Mouse (Mus musculus) v-Abl transformed pro-B cells (cell line): ENCODE results near the gene P4ha1.
"Not testable (repeated sequence)": the region's sequence is repeated elsewhere in the genome, so short reads cannot be mapped to it uniquely, and the experiment has no call there.

Source experiments
- in situ Hi-C, 2 experiments: fragments of 400-800 bp; cut with MboI; formaldehyde crosslinking; loops; one replicate each; pipeline ENCODE4 v1.15.1; 2025; ENCODE audit not compliant: unreplicated experiment in 2 of 2

The P4ha1 gene

DNA sequence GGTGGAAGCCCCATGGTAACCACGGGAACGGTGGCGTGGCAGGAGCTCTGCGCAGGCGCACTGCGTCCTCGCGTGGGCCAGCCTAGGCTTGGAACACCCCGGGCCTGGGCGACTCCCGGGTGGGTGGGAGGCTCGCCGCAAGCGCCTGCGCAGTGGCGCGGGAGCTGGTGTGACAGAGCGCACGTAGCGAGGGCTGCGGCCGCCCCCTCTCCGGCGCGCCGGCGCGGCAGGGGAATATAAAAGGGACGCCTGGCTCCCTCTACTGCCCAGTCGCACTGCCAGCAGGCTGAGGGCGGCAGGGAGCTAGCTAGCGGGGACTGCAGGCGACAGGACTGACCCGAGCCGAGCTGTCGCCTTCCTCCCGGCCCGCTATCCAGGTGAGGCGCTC, at the start of gene P4ha1:
Gene P4ha1, plus strand, starts transcription at position 197 of the 388 bp plus-strand sequence.
- in situ Hi-C loops = no loop called here

DNA sequence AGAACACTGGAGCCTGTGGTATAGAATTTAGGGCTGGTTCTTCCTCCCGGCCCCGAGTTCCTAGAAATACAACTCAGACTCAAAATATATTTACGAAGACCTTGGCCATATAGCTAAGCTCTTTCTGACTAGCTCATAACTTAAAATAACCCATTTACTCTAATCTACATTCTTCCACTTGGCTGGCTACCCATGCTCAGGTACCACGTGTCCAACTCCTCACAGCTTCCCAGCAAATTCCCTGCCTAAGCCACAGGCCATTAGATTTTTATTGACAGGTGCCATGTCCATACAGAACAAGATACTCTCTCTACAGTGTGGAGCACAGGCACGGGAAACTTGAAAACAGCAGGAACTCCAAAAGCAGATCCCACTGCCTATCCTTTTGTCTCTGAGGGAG, 47.4 kb upstream of the P4ha1 start:
- in situ Hi-C loops = loop anchor here in 1 of 2 experiments (25.0 kb wide), 1 partner anchor 713 kb away; no protein-coding TSS in a partner anchor

DNA sequence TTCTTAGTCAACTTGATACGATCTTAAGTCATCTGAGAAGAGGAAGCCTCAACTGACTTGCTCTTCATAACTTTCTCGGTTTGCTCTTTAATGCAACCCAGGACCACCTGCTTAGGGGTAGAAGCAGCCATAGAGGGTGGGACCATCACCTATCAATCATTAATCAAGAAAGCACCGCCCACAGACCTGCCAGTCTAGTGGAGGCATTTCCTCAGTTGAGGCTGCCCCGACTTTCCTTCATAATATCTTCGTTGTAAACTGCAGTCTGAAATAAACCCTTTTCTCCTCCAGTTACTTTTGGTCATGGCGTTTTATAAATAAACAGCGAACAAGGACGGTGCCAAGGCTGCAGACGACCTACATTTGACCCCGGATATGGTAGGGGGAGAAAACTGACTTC, 46.0 kb upstream of the P4ha1 start:
- in situ Hi-C loops = loop anchor here in 1 of 2 experiments (25.0 kb wide), 1 partner anchor 715 kb away; no protein-coding TSS in a partner anchor

DNA sequence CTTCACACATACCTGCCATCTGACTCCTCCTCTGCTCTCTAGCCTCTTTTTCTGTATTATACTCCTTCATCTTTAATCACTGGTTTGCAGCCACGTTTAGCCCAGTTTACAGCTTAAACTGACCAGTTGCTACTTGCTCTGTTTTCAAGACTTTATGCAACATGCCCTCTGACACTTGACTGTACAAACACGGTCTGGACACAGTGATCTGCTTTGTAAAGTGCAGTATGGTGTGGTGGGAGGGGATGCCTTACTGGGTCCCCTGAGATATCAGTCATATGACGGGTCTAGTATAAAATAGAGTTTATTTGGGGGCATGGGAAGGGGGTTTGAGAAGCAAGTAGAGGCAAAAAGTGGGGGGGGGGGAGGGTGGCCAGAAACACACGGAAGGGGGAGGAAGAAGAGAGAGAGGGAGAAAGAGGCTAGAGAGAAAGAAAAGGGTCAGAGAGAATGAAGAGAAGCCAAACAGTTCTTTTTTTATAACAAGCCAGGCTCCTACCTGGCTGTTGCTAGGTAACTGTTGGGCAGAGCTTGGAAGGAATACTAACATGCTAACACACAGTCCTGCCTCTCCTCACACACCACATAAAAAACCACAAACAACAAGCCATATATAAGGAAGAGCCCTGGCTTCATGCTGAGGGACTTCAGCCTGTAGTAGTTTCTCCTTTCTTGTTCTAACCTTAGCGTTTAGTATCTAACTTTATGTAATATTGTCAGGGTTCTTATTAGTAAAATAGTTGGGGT, 45.2 kb upstream of the P4ha1 start:
- in situ Hi-C loops = loop anchor here in 1 of 2 experiments (25.0 kb wide), 1 partner anchor 716 kb away; no protein-coding TSS in a partner anchor

DNA sequence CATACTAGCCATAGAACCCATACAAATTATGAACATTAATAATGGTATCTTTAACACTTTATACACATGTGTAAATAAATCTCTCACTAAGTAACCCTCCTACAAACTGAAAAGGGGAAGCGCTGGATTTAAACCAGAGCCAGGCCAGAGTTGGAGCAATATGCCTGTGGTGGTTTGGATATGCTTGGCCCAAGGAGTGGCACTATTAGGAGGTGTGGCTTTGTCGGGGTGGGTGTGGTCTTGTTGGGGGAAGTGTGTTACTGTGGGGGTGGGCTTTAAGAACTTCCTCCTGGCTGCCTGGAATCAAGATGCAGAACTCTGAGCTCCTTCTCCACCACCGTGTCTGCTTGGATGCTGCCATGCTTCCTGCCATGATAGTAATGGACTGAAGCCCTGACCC, 39.9 kb upstream of the P4ha1 start:
- in situ Hi-C loops = loop anchor here in 1 of 2 experiments (25.0 kb wide), 1 partner anchor 721 kb away; no protein-coding TSS in a partner anchor

DNA sequence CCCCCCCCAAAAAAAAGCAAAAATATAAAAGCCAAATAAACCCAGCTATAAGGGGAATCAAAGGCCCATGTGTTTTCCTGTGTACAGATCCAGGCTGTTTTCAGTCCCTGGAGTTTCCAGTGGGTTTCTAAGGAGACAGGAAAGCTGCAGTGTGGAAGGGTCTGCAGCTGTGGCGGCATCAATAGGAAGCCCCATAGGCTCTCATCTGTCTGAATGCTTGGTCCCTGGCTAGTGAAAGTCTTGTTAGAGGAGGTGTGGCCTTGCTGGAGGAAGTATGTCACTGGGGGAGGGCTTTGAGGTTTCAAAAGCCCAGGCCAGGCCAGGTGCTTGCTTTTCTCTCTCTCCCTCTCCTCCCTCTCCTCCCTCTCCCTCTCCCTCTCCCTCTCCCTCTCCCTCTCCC, 39.3 kb upstream of the P4ha1 start:
- in situ Hi-C loops = loop anchor here in 1 of 2 experiments (25.0 kb wide), 1 partner anchor 721 kb away; no protein-coding TSS in a partner anchor

DNA sequence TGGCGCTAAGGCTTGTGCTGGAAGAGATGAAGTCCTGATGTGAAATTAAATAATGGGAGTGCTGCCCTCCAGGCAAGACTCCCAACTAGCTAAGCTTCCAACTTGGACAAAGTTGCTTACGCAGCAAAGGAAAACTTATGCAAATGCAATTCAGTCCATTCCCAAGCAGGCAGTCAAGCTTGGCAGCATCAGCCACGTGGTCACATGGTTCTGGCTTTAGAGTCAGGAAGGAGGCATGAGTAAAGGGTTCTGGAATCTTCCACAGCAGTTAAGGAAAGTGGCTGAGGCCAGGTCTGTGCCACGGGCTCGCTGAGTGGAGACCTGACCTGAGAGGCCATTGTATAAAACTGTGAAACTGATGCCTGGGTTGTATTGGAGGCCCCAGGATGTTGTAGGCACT, 37.6 kb upstream of the P4ha1 start:
- in situ Hi-C loops = loop anchor here (5.0 to 25.0 kb wide), 2 partner anchors 118 to 723 kb away; no protein-coding TSS in a partner anchor

DNA sequence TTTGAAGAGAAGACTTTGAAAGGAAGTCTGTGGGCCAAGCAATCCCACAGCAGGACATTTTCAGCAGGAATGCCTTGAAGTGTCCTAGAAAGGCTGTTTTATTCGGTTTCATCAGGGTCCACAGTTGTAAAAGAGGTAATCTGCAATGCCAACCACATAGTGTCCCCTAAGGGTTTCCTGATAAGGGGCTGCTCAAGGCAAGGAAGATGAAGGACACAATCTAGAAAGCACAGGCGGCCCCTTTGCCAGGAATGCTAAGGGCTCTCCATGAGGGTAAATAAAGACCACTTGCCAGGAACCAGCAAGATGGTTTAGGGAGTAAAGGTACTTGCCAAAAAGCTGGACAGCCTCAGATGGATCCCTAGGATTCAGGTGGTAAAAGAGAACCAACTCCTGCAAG, 35.8 kb upstream of the P4ha1 start:
- in situ Hi-C loops = loop anchor here (5.0 to 25.0 kb wide), 2 partner anchors 120 to 725 kb away; no protein-coding TSS in a partner anchor

DNA sequence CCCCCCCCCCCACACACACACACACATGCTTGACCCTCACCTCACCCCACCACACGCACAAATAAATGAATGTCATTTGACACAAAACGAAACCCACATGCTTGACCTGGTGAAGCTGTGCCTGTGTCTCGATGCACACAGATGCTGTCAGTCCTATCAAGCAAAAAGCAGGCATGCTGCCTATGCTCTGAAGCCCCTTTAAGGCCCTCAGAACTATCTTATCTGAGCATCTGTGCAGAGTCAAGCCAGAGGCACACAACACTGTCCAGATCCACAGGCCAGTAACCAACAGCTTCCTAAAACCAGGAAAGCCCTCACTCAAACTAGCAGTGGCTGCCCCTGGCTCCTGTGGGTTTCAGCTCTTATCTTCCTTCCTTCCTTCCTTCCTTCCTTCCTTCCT, 35.4 kb upstream of the P4ha1 start:
- in situ Hi-C loops = loop anchor here (5.0 to 25.0 kb wide), 2 partner anchors 120 to 725 kb away; no protein-coding TSS in a partner anchor

DNA sequence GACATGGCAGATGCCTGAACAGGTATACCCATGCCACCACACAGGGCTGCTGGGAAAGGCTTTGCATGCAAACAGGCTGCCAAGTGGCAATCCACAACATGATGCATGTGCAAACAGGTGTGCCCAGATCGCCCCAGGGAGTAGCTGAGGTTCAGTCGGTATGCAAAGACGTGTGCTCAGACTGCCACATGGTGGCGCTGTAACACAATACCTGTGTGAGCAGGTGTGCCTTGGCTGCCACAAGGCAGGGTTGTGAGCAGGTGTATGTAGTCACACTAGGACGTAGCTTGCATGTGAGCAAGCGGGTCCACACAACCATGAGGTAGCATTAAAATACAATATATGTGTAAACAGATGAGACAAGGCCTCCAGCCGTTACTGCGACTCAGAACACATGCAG, 34.0 kb upstream of the P4ha1 start:
- in situ Hi-C loops = loop anchor here (5.0 to 25.0 kb wide), 2 partner anchors 122 to 727 kb away; no protein-coding TSS in a partner anchor

DNA sequence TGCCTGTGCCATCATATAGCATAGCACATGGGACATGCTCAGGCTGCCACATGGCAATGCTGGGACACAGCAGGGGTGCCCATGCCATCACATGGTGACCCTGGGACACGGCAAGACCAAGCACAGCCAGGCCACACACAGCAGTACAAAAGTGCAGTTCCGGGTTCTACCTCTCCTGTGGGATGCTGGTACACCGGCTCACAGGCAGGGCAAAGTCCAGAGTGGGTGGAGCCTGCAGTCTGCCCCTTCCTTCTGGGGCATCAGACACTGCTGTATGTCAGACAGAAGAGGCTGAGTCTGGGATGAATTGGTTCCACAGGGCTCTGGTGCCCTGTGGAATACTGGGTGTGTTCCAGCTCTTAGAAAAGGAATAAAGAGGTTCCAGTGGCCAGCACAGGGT, 31.6 kb upstream of the P4ha1 start:
- in situ Hi-C loops = loop anchor here in 1 of 2 experiments (25.0 kb wide), 1 partner anchor 729 kb away; no protein-coding TSS in a partner anchor

DNA sequence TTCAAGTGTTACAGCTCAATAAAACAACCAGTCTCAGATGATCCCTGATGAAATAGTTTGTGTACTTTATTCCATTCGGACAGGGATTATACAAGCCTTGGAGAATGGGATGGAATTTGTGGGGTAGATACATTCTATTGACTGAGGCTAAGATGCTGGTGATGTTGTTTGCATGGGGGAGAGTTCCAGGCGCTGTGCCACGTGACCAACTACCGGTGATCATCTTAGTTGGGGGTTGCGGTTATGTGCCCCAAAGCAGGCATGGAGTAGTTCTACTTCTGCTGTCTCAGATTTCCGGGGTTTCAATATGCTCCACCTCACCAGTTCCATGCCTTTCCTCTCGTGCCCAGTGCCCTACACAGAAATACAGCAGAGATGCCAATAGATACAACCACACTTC, 31.0 kb upstream of the P4ha1 start:
- in situ Hi-C loops = loop anchor here in 1 of 2 experiments (25.0 kb wide), 1 partner anchor 730 kb away; no protein-coding TSS in a partner anchor

DNA sequence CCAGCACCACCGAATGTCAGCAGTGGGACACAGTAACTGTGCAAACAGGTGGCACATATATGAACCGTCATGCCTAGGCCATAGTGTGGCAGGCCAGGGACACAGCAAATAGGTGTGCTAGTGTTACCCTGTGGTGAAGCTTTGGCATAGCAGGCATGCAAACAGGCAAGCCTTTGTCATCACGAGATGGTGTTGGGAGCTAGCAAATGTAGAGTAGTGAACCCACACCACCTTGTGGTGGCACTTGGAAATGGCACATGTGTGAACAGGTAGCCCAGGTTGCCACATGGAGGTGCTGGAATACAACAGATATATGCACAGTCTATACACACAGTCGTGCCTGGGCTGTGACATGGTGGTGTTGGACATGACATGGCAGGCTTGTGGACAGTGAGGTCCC, 30.5 kb upstream of the P4ha1 start:
- in situ Hi-C loops = loop anchor here in 1 of 2 experiments (25.0 kb wide), 1 partner anchor 730 kb away; no protein-coding TSS in a partner anchor

DNA sequence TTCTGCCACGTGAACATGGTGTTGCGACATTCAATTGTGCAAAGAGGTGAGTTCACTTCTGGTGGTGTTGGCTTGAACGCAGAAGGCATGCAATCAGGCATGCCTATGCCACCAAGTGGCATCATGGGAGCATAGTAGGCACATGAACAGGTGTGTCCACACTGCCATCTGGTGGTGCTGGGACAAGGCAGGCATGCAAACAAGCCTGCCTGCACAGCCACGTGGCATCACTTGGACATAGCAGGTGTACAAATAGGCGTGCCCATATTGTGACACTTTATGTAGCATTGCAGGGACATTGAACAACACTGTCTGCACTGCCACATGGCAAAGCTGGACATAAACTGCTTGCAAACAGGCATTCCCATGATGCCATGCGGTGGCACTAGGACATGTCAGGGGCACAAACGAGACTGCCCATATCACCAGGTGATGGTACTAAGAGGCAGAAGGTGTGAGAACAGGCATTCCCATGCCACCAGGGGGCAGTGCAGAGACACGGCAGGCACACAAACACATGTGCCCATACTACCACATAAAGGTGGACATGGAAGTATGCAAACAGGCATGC, 27.8 kb upstream of the P4ha1 start:
- in situ Hi-C loops = loop anchor here (5.0 to 25.0 kb wide), 2 partner anchors 572 to 733 kb away; no protein-coding TSS in a partner anchor

DNA sequence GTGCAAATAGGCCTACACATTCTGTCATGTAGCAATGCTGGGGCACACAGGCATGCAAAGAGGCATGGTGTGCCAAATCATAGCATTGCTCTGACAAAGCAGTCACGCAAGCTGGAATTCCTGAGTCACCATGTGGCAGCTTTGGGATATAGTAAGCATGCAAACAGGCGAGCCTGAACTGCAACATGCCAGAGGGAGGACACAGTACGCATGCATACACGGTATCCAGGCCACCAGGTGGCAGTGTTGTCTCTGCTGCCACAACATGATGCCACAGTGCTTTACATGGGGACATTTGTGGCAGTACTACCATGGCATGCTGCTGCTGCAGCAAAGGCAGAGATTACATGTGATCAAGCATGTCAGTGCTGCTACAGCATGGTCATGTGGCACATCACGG, 26.8 kb upstream of the P4ha1 start:
- in situ Hi-C loops = loop anchor here (5.0 to 25.0 kb wide), 2 partner anchors 571 to 734 kb away; no protein-coding TSS in a partner anchor

DNA sequence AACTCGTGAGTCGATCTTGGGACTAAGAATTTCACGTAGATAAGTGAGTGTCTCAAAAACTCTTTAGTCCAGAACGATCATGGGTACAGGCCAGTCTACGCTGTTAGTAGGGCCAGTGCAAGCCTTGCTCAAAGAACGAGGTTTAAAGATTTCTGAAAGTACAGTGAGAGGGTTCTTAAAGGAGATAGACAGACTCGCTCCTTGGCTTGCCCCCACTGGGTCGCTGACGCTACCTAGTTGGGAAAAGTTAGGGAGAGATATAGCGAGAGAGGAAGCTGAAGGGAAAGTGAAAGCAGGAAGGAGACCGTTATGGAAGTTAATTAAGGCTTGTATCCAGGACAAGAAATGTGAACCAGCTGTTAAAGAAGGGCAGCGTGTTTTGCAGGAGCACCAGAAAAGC, 20.4 kb upstream of the P4ha1 start:
- in situ Hi-C loops = not testable (repeated sequence)

DNA sequence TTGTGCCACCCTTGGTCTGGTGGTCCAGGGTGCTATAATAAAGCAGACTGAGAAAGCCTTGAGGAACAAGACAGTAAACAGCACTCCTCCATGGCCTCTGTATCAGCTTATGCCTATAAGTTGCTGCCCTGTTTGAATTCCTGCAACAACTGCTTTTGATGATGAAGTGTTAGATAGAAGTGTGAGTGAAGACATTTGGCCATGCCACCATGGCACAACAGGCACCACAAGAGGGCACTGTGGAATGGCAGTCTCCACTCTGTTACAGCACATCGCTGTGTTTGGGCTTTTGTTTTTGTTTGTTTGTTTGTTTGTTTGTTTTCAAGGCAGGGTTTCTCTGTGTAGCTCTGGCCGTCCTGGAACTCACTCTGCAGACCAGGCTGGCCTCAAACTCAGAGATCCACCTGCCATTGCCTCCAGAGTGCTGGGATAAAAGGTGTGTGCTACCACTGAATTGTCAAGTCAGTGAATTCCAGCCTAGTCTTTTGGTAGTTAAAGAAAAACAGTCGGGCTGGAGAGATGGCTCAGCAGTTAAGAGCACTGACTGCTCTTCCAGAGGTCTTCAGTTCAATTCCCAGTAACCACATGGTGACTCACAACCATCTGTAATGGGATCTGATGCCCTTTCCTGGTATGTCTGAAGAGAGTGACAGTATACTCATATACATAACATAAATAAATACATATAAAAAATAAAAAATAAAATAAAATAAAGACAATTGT, 13.9 kb upstream of the P4ha1 start:
- in situ Hi-C loops = loop anchor here in 1 of 2 experiments (5.0 kb wide), 1 partner anchor 48 kb away; no protein-coding TSS in a partner anchor

DNA sequence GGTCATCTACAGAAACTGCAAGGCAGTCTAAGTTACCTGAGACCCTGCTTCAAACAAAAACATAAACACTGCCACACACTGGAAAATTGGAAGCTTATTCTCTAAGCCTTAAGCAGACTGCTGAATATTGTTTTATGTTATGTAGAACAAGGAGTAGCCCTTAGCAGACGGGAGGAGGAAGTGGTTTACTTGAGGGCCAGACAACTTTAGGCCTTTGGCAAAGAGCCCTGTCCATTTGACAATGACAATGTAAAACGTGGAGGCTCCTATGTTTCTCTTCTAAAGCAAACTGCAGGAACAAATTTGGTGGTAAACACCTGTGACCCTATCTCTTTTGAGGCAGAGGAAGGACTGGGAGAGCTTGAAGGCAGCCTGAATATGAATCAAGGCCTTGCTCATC, 13.0 kb upstream of the P4ha1 start:
- in situ Hi-C loops = loop anchor here (5.0 kb wide), 2 partner anchors 47 to 557 kb away; no protein-coding TSS in a partner anchor

DNA sequence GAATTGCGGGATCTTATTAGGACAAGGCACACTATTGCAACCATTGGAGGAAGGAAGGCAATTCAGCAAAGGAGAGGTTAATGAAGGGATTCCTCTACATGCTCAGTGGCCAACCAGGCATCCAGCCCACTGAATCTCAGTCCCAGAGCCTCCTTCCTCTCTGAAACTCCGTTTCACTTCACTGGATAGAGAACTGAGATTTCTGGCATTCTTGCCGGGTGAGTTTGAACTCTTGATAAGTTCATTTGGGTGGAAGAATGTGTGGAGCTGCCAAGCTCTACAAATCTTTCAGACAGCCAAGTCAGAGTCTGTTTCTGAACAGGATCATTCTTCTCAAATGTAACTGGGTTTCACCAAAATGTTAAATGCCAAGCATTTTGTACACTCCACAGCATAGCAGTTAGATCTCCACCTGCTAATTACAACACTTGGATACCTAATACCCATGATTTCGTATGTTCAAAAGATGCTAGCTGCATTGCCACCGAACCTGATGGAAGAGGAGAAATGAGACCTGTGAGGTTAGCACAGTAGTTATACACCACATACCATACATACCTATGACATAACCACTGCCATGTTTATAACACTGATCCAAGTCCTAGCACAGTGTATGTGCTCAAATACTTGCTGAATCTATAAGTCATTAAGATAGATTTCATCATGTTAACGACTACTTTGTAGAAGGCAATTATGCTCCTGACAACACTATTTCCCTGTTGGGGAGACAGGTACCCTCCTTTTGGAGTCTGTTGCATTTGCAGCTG, 12.2 kb upstream of the P4ha1 start:
- in situ Hi-C loops = loop anchor here (5.0 kb wide), 2 partner anchors 46 to 556 kb away; no protein-coding TSS in a partner anchor
